Mouse (Mus musculus) lung, postnatal 10 days (tissue): ENCODE data around the gene Pepd.

Source experiments
- DNase-seq: peaks from one replicate; pipeline ENCODE4 v3.0.0; 2021

Pepd gene

GRCm38 (mm10) chr7:34985216-34985615 is 73.0 kb downstream of the Pepd start:
- DNase-seq, result no peak

DNA sequence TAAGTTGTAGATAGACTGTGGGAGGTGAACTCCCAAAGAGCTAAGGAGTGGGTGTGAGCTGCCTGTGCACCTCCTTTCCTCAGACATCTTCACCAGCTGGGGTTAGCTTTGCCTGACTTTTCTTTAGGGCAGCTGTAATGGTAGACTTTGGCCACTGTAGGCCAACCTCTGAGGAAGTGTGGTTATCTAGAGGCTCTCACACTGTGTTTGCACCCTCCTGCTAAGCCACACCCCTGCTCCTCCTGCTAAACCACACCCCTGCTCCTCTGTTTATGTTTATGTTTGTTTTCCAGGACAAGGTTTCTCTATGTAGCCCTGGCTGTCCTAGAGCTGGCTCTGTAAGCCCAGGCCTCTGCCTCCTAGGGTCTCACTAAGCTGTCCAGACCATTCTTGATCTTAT is 73.5 kb downstream of the Pepd start:
- DNase-seq, result no peak

DNA sequence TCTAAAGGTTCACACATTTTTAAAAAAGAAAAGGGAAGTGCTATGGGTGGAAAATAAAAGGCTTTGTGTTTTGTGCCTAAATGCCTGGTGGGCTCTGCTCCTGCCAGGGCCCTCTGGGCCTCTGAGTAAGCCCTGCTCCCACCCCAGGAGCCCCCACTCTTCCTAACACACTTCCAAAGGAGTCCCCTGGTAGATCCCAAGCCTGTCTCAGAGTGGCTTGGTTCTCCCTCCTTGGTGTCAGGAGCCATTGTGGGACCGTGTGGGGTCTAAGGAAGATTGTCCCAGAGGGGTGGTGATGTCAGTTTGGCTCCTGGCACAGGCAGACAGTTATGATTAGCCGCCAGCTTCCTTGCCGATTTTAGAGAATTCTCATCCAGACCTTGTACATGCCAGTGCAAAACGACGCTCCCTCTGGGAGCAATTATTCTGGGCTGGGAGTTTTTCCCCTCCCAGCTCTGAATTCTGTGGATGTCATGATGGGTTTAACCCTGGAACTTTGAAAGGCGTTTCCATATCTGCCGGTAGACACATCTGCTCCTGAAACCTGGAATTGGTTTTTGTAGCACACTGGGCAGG is 74.5 kb downstream of the Pepd start:
- no peak for DNase-seq

GRCm38 (mm10) chr7:34987258-34987657 is 75.1 kb downstream of the Pepd start:
- DNase-seq, result no peak

DNA sequence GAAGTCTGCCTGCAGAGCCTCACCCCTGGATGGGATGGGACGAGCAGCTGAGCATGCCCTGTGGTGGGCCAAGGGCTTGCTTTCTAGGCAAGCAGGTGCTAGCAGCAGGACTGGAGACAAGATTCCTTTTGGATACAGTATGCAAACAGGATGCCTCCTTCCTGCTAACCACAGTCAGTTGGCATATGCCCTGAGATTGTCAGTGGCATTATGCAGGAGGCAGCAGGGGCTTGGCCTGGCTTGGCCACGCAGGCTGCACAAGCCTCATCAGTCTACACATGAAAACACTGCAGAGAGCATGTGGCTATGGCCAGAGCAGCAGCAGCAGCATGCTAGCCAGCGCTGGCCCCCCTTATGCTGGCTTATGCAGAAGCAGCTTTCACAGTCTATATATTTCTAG is 76.3 kb downstream of the Pepd start:
- DNase-seq, result no peak

- no peak for DNase-seq
These were observed 79.6 kb downstream of the Pepd start for GRCm38 (mm10) chr7:34991731-34992246.

- DNase-seq, result no peak
These were observed 80.6 kb downstream of the Pepd start for GRCm38 (mm10) chr7:34992766-34993165.

GRCm38 (mm10) chr7:34995872-34996662 is 83.9 kb downstream of the Pepd start:
- no peak for DNase-seq

GRCm38 (mm10) chr7:35000839-35001238 is 88.7 kb downstream of the Pepd start:
- peak; percentile 56 for DNase-seq

GRCm38 (mm10) chr7:35003171-35003737 is 91.1 kb downstream of the Pepd start:
- DNase-seq, result no peak

DNA sequence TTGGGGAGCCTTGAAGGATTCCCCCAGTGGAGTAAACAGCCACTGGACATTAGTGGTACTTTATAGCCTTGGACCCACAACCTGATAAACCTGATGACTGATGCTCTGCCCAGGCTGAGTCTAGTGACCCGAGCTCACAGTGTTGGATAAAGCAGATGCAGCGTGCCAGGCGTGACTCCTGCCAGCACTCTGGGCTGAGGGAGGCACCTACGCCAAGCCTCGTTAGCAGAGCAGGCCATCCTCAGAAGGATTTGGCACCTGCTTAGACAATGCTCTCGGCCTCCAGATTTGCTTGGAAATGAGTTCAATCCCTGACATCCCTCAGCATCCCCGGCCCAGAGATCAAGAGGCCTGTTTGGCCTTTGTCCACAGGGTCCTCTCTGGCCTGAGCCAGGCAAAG is 94.5 kb downstream of the Pepd start:
- DNase-seq, result no peak

DNA sequence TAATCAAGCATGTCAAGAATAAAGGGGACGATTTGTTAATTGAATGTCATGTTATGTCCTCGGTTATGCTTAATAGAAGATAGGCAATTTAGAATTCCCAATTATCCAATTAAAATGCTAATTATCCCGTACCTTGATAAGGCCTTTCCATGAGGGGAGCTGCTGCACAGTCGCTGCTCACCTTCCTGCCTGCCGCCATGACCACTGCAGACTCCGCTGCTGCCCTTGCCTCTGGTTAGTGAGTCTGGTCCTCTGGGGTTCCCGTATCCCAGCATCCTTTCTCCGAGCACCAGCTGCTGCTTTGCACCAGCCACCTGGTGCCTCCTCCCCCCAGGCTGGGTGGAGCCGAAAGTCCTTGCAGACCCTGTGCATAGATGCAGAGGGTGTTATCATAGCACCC is 101.0 kb downstream of the Pepd start:
- DNase-seq, result no peak

DNA sequence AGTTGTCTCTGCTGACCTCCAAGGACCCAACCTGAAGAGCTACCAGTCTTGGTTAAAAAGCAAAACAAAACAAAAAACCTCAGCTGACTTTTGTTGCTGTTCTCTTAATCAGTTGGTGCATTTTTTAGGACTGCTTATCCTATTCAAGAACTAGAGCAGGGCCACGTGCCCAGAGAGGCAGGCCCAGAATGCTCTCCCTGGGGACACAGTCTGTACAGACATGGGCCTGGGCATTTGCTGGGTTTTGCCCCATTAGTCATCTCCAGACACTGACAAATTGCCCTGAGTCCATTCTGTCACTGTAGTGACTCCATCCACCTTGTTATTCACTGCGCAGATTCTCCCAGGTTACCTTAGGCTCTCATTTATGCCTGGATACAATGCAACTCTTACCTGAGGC is 103.1 kb downstream of the Pepd start:
- no peak for DNase-seq

DNA sequence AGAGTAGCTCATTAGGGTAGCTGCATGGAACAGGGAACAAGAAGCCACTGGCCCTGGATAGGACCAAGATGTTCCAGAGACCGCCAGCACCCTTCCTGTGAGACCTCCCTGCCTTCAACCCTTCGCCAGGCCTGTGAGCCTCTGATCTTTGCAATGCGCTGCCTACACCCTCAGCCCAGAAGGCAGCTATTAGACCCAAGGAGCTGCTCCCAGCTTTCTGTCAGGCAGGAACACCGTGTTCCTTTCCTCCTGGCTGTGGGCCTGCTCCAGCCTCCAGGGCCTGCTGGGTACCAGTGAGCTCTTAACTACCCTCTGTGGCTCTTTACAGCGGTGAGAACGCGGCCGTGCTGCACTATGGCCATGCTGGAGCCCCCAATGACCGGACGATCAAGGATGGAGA is 109.2 kb downstream of the Pepd start:
- DNase-seq, result no peak

GRCm38 (mm10) chr7:35023251-35023650 is 111.1 kb downstream of the Pepd start:
- DNase-seq, result no peak

DNA sequence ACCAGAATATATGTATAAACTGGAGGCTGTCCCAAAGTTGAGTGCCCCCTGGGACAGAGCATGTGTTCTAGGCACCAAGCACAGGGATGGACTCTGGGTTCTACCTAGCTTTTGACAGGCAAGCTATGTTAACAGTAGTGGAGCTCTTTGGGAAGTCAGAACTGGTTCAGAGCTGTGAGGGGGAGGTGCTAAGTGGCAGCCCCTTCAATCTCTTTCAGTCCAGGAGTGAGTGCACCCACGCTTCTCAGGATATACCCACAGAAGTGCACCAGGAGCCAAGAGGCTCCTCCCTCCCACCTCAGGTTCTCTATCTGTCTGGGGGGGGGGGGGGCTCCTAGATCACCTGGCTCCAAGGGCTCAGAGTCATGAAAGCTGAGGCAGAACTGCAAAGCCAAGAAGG is 112.2 kb downstream of the Pepd start:
- DNase-seq, result no peak

GRCm38 (mm10) chr7:35025409-35026275 is 113.5 kb downstream of the Pepd start:
- peak; percentile 86 for DNase-seq

- no peak for DNase-seq
These were observed 114.1 kb downstream of the Pepd start for GRCm38 (mm10) chr7:35026276-35026630.

DNA sequence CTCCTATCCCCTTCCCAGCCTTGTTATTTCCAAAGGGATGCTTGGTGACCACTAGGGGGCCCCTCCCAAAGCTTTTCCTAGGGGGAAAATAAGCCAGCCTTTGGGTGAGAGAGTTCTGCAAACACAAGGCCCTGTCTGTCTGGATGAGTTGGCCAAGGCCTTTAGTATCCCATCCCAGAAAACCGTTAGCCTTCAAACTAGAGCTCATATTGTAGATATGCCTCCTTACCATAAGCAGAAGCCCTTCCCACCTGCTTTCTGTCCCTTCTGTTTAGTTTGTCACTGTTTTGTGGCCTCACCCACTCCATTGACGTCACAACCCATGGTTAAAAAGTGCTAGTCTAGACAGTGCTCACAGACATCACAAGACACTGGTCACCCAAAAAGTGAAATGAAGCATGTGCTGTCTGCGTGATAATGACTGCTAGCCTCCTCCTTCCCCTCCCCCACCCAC is 114.7 kb downstream of the Pepd start:
- DNase-seq, result peak; percentile 81

GRCm38 (mm10) chr7:35027801-35028420 is 115.7 kb downstream of the Pepd start:
- DNase-seq, result no peak

DNA sequence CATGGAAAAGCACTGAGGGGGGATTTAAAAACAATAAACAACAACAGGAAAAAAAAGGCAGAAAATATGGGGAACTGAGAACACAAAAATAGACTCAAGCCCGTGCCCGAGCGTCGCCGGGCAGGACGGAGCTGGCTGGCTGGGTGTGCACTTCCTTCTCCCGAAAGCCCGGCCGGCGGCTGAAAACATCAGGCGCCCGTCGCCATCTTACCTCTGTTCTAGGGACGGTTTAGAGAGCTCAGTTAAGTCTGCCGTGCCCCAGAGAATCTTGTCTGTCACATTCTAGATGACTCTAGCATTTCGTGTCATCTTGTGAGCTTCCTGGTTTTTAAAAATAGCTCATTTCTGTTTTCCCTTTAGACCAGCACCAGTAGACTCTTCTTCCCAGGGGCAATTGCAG is 116.4 kb downstream of the Pepd start:
- no peak for DNase-seq

DNA sequence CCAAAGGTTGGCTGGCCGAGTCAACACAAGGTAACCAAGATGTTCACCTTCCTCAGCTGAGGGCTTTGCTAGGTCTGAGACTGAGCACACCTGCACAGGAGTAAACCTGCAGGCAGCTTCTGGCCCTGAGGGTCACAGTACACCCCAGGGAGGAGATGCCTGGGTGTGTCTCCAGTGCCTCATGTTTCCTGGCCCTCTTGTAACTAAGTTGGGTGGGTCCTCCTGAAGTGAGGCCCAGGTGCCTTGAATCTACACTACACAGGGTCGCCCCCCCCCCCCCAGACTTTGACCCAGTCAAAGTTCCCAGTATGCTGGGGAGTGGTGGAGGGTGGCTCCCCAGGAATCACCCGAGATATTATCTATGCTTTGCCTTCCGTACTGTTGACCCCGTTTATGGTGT is 117.0 kb downstream of the Pepd start:
- no peak for DNase-seq

DNA sequence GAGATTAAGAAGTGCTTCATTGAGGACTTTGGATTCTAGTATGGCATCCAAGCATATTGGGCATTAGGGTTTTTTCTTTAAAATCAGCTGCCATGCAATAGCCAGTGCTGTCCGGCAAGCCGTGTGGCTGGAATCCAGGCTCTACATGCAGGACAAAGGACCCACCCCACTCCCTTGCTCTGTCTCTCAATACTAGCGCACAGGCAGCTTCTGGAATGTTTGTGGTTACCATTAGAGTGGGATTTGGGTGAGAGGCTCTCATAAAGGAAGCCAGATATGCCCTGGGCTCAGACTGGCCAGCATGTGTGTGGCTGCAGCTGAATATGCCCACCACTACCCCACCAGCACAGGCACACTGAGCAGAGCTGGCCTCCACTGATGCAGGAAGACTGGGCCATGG is 117.5 kb downstream of the Pepd start:
- no peak for DNase-seq
